In genomic region chr5:139411665-139412314, GRCm38 (mm10) we compare ENCODE assay signal across 19 mouse cellular contexts. TPM values are rescaled to one million over a fixed set of nuclear protein-coding genes. Genes with fewer than 3 reads are reported as not detected.
"Had no signal": no experiment of that assay in that cellular context is flagged by ENCODE, and none has a peak within 500 bp of the region (broad histone marks: within the 10 kb centered on the region; RNA-seq: fewer than 3 reads in every experiment).

No protein-coding gene starts in this region.

- H3K4me3 ChIP-seq: intestine, embryonic 15.5 days; limb, embryonic 15.5 days; liver, embryonic 12.5 days; midbrain, embryonic 13.5 days; stomach, embryonic 15.5 days had no signal

- ATAC-seq: intestine, embryonic 15.5 days; liver, embryonic 12.5 days; midbrain, embryonic 13.5 days had no signal

- H3K27ac ChIP-seq: hindbrain, embryonic 14.5 days; intestine, embryonic 15.5 days; limb, embryonic 15.5 days; liver, embryonic 12.5 days; macrophage; midbrain, embryonic 13.5 days; stomach, embryonic 15.5 days had no signal

- H3K36me3 ChIP-seq: intestine, embryonic 15.5 days; stomach, embryonic 15.5 days had no signal

- H3K9me3 ChIP-seq: intestine, embryonic 15.5 days; limb, embryonic 15.5 days; liver, embryonic 12.5 days; midbrain, embryonic 13.5 days; stomach, embryonic 15.5 days had no signal

- DNase-seq: kidney, postnatal 14 days; layer of hippocampus, postnatal 36 days; right cerebral cortex, postnatal 14 days; thymus, postnatal 36 days had no signal

- H3K9ac ChIP-seq: hindbrain, embryonic 14.5 days; intestine, embryonic 15.5 days; limb, embryonic 15.5 days; liver, embryonic 12.5 days; midbrain, embryonic 13.5 days; stomach, embryonic 15.5 days had no signal

- H3K27me3 ChIP-seq: intestine, embryonic 15.5 days; limb, embryonic 15.5 days; liver, embryonic 12.5 days; midbrain, embryonic 13.5 days; stomach, embryonic 15.5 days had no signal

- H3K4me2 ChIP-seq: hindbrain, embryonic 14.5 days; intestine, embryonic 15.5 days; limb, embryonic 15.5 days; liver, embryonic 12.5 days; midbrain, embryonic 13.5 days; stomach, embryonic 15.5 days had no signal

RNA-seq across cellular contexts. Expression of gene C130050O18Rik, which starts 6.7 kb away (rescaled TPM):
- total RNA-seq: midbrain, postnatal 0 days had no signal
- polyA plus RNA-seq: midbrain, postnatal 0 days had no signal

RNA-seq across cellular contexts. Expression of gene Gper1, which starts 11.2 kb away (rescaled TPM):
- polyA plus RNA-seq: macrophage had no signal

RNA-seq across cellular contexts. Expression of gene Cyp2w1, which starts 59.4 kb away (rescaled TPM):
- total RNA-seq: layer of hippocampus, postnatal 36 days; left cerebral cortex, adult 8-10 months; left cerebral cortex, postnatal 25 days; midbrain, postnatal 0 days; neutrophil, adult 5-6 weeks had no signal
- polyA plus RNA-seq: hindbrain, embryonic 14.5 days; limb, embryonic 11.5 days; liver, embryonic 12.5 days; macrophage; midbrain, embryonic 13.5 days; midbrain, postnatal 0 days; spleen, adult 2 months; testis, adult 2 months; thymus, postnatal 0 days had no signal
